Mouse (Mus musculus): ENCODE results near the gene Gramd1b.

DNA sequence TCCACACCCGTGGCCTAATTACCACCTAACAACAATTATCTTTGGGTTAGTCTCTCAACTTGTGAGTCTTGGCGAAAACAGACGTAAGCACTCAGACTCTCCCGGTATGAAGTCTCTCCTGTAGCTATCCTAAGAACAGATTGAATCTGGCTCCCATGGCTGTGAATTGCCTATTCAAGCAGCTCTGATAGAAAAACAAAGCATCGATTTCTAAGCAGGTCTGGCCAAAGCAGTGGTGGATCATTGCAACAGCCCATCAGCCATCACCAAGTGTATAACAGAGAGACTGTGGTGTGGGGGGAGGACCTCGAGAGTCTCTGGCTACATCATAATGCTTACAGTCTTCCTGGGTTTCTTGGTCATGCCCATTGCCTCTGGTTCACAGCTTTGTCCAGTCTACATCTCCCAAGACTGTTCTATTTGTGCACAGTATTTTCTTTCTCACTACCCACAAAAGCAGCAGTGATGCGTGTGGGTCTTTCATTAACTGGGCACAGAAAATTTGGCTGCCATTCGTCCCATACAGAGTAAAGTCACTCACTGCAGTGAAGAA lies 8.5 kb upstream of the Gramd1b start:
- TF ChIP-seq EP300 (IDR thresholded peaks at IDR 0.05; ENCODE audit: low read depth) (no peak), CTCF (IDR thresholded peaks at IDR 0.05; ENCODE audit: low read depth) (no peak)

Measured in heart, postnatal 0 days (tissue).